Mouse (Mus musculus) CH12.LX (cell line): ENCODE measurements around the gene Hist1h4h. TPM values are rescaled to one million over a fixed set of nuclear protein-coding genes. Genes with fewer than 3 reads are reported as not detected.
A peak's percentile ranks its signal among the peaks of the same experiment; 100 is the strongest.

Source experiments
- DNase-seq: peaks from one replicate; pipeline ENCODE4 v3.0.0-alpha.2; 2013; ENCODE audit errors: extremely low read depth
- H3K27ac ChIP-seq: 2 replicates; pipeline ENCODE4 v1.5.1; 2012; ENCODE audit warnings: low read depth, mild to moderate bottlenecking, control low read depth, moderate library complexity; ENCODE audit not compliant: insufficient read depth
- H3K27me3 ChIP-seq: replicated peaks from 2 replicates; pipeline ENCODE3; 2012; ENCODE audit warnings: inconsistent platforms
- H3K36me3 ChIP-seq, 2 experiments: replicated peaks in 1 of 2; 2 replicates each; pipeline versions ENCODE3 to v1.6.1; 2012; ENCODE audit warnings: inconsistent platforms in 1 of 2, low read length in 1 of 2, mild to moderate bottlenecking in 1 of 2, mixed read lengths in 1 of 2, moderate library complexity in 1 of 2; ENCODE audit not compliant: control insufficient read depth in 1 of 2, insufficient read depth in 1 of 2
- H3K4me1 ChIP-seq, 2 experiments: 2 replicates each; pipeline ENCODE4 v1.6.1; 2012; ENCODE audit warnings: inconsistent platforms in 1 of 2, moderate library complexity in 1 of 2; ENCODE audit not compliant: insufficient read depth in 2 of 2, control insufficient read depth in 1 of 2
- H3K4me2 ChIP-seq: 2 replicates; pipeline ENCODE4 v1.6.1; 2012; ENCODE audit warnings: low read depth, mild to moderate bottlenecking, control low read depth; ENCODE audit not compliant: poor library complexity, insufficient read depth, severe bottlenecking
- H3K4me3 ChIP-seq, 3 experiments: fragments of 150-350 bp in 1 of 3; sonication (generic) in 1 of 3; replicated peaks in 1 of 3; 2 replicates each; pipeline versions ENCODE3 to v1.5.1; 2011 to 2012; ENCODE audit warnings: low read depth in 2 of 3, low read length in 2 of 3, mild to moderate bottlenecking in 2 of 3, moderate library complexity in 2 of 3, control low read depth in 1 of 3, improper control_type of control experiment in 1 of 3, inconsistent platforms in 1 of 3, mixed read lengths in 1 of 3; ENCODE audit not compliant: poor library complexity in 1 of 3
- H3K79me2 ChIP-seq: replicated peaks from 2 replicates; pipeline ENCODE4 v1.6.1; 2012; ENCODE audit warnings: mild to moderate bottlenecking, moderate library complexity; ENCODE audit not compliant: control insufficient read depth, poor library complexity, insufficient read depth, severe bottlenecking; ENCODE audit errors: extremely low read depth
- H3K9ac ChIP-seq: 2 replicates; pipeline ENCODE4 v1.6.1; 2012; ENCODE audit warnings: low read depth, mild to moderate bottlenecking, control low read depth, moderate library complexity; ENCODE audit not compliant: insufficient read depth
- H3K9me3 ChIP-seq: replicated peaks from 2 replicates; pipeline ENCODE3; 2012; ENCODE audit warnings: low read length, inconsistent platforms, mixed read lengths
- BHLHE40 ChIP-seq: IDR thresholded peaks from 2 replicates; pipeline ENCODE4 v1.6.1; 2011; ENCODE audit warnings: mild to moderate bottlenecking, low read depth, low read length, improper control_type of control experiment
- CHD1 ChIP-seq: IDR thresholded peaks from 2 replicates; pipeline ENCODE4 v1.6.1; 2012; ENCODE audit warnings: low read depth, low read length, improper control_type of control experiment, inconsistent platforms
- CHD2 ChIP-seq: IDR thresholded peaks from 2 replicates; pipeline ENCODE4 v1.6.1; 2011; ENCODE audit warnings: low read length, improper control_type of control experiment
- CTCF ChIP-seq, 2 experiments: IDR thresholded peaks in 1 of 2; conservative IDR thresholded peaks in 1 of 2; 2 replicates each; pipeline ENCODE4 v1.5.1; 2011 to 2012; ENCODE audit warnings: low read depth in 2 of 2, low read length in 2 of 2, improper control_type of control experiment in 1 of 2, inconsistent platforms in 1 of 2, mild to moderate bottlenecking in 1 of 2, moderate library complexity in 1 of 2
- E2F4 ChIP-seq: IDR thresholded peaks from 2 replicates; pipeline ENCODE4 v1.6.1; 2011; ENCODE audit warnings: low read depth, low read length, improper control_type of control experiment; ENCODE audit not compliant: insufficient replicate concordance
- ELF1 ChIP-seq: IDR thresholded peaks from 2 replicates; pipeline ENCODE4 v1.6.1; 2014; ENCODE audit warnings: low read depth, mild to moderate bottlenecking, inconsistent platforms, low read length, improper control_type of control experiment
- EP300 ChIP-seq: IDR thresholded peaks from 2 replicates; pipeline ENCODE4 v1.6.1; 2011; ENCODE audit warnings: low read length, improper control_type of control experiment
- ETS1 ChIP-seq: conservative IDR thresholded peaks from 2 replicates; pipeline ENCODE4 v1.6.1; 2012; ENCODE audit warnings: low read depth, mild to moderate bottlenecking, inconsistent platforms, low read length, improper control_type of control experiment, moderate library complexity
- GABPA ChIP-seq: IDR thresholded peaks from 2 replicates; pipeline ENCODE4 v1.6.1; 2012; ENCODE audit warnings: low read depth, low read length, improper control_type of control experiment, inconsistent platforms; ENCODE audit not compliant: insufficient replicate concordance
- HCFC1 ChIP-seq: IDR thresholded peaks from 2 replicates; pipeline ENCODE4 v1.6.1; 2012; ENCODE audit warnings: low read depth, mild to moderate bottlenecking, inconsistent platforms, low read length, improper control_type of control experiment
- IRF4 ChIP-seq: IDR thresholded peaks from 2 replicates; pipeline ENCODE4 v1.6.1; 2014; ENCODE audit warnings: low read depth, mild to moderate bottlenecking, inconsistent platforms, low read length, improper control_type of control experiment
- JUN ChIP-seq: IDR thresholded peaks from 2 replicates; pipeline ENCODE4 v1.6.1; 2011; ENCODE audit warnings: low read depth, mild to moderate bottlenecking, low read length, improper control_type of control experiment, moderate library complexity; ENCODE audit not compliant: insufficient read depth
- JUND ChIP-seq: conservative IDR thresholded peaks from 2 replicates; pipeline ENCODE4 v1.6.1; 2011; ENCODE audit warnings: low read depth, low read length, improper control_type of control experiment
- KAT2A ChIP-seq: IDR thresholded peaks from 2 replicates; pipeline ENCODE4 v1.6.1; 2012; ENCODE audit warnings: low read length, improper control_type of control experiment, inconsistent platforms; ENCODE audit not compliant: insufficient replicate concordance
- MAFK ChIP-seq: IDR thresholded peaks from 2 replicates; pipeline ENCODE4 v1.6.1; 2011; ENCODE audit warnings: low read length, improper control_type of control experiment; ENCODE audit not compliant: insufficient replicate concordance
- MAX ChIP-seq: IDR thresholded peaks from 2 replicates; pipeline ENCODE4 v1.6.1; 2011; ENCODE audit warnings: low read length, improper control_type of control experiment
- MAZ ChIP-seq: IDR thresholded peaks from 2 replicates; pipeline ENCODE4 v1.6.1; 2012; ENCODE audit warnings: low read depth, mild to moderate bottlenecking, inconsistent platforms, low read length, improper control_type of control experiment, moderate library complexity
- MEF2A ChIP-seq: IDR thresholded peaks from 2 replicates; pipeline ENCODE4 v1.6.1; 2014; ENCODE audit warnings: low read depth, mild to moderate bottlenecking, inconsistent platforms, low read length, improper control_type of control experiment, borderline replicate concordance
- MXI1 ChIP-seq: IDR thresholded peaks from 2 replicates; pipeline ENCODE4 v1.6.1; 2011; ENCODE audit warnings: mild to moderate bottlenecking, low read depth, low read length, improper control_type of control experiment
- MYC ChIP-seq: IDR thresholded peaks from 2 replicates; pipeline ENCODE4 v1.6.1; 2011; ENCODE audit warnings: low read depth, mild to moderate bottlenecking, improper control_type of control experiment, low read length
- NELFE ChIP-seq: IDR thresholded peaks from 2 replicates; pipeline ENCODE4 v1.6.1; 2011; ENCODE audit warnings: low read depth, low read length, improper control_type of control experiment
- NRF1 ChIP-seq: IDR thresholded peaks from 2 replicates; pipeline ENCODE4 v1.6.1; 2014; ENCODE audit warnings: low read depth, mild to moderate bottlenecking, inconsistent platforms, low read length, improper control_type of control experiment, moderate library complexity
- PAX5 ChIP-seq: IDR thresholded peaks from 2 replicates; pipeline ENCODE4 v1.6.1; 2012; ENCODE audit warnings: low read length, inconsistent platforms, mixed read lengths
- POLR2A ChIP-seq: IDR thresholded peaks from 2 replicates; pipeline ENCODE4 v1.6.1; 2011; ENCODE audit warnings: low read depth, mild to moderate bottlenecking, improper control_type of control experiment, low read length
- POLR2AphosphoS2 ChIP-seq: IDR thresholded peaks from 2 replicates; pipeline ENCODE4 v1.6.1; 2011; ENCODE audit warnings: low read depth, low read length, improper control_type of control experiment
- RAD21 ChIP-seq: IDR thresholded peaks from 2 replicates; pipeline ENCODE4 v1.6.1; 2011; ENCODE audit warnings: low read depth, mild to moderate bottlenecking, low read length, improper control_type of control experiment, moderate library complexity
- RCOR1 ChIP-seq: conservative IDR thresholded peaks from 2 replicates; pipeline ENCODE4 v1.6.1; 2012; ENCODE audit warnings: low read depth, mild to moderate bottlenecking, inconsistent platforms, low read length, improper control_type of control experiment
- SIN3A ChIP-seq: IDR thresholded peaks from 2 replicates; pipeline ENCODE4 v1.6.1; 2012; ENCODE audit warnings: low read length, improper control_type of control experiment, inconsistent platforms
- SMC3 ChIP-seq: IDR thresholded peaks from 2 replicates; pipeline ENCODE4 v1.6.1; 2011; ENCODE audit warnings: low read depth, low read length, improper control_type of control experiment
- TBP ChIP-seq: conservative IDR thresholded peaks from 2 replicates; pipeline ENCODE4 v1.6.1; 2011; ENCODE audit warnings: low read depth, low read length, improper control_type of control experiment
- TCF12 ChIP-seq: IDR thresholded peaks from 2 replicates; pipeline ENCODE4 v1.6.1; 2014; ENCODE audit warnings: low read depth, mild to moderate bottlenecking, inconsistent platforms, low read length, improper control_type of control experiment
- UBTF ChIP-seq: IDR thresholded peaks from 2 replicates; pipeline ENCODE4 v1.6.1; 2012; ENCODE audit warnings: low read depth, mild to moderate bottlenecking, inconsistent platforms, low read length, improper control_type of control experiment, moderate library complexity
- USF1 ChIP-seq: IDR thresholded peaks from 2 replicates; pipeline ENCODE4 v1.6.1; 2014; ENCODE audit warnings: low read depth, mild to moderate bottlenecking, inconsistent platforms, low read length, improper control_type of control experiment
- USF2 ChIP-seq: conservative IDR thresholded peaks from 2 replicates; pipeline ENCODE4 v1.6.1; 2011; ENCODE audit warnings: low read depth, low read length, improper control_type of control experiment
- ZC3H11A ChIP-seq: IDR thresholded peaks from 2 replicates; pipeline ENCODE4 v1.6.1; 2012; ENCODE audit warnings: low read depth, mild to moderate bottlenecking, inconsistent platforms, low read length, improper control_type of control experiment
- ZKSCAN1 ChIP-seq: IDR thresholded peaks from 2 replicates; pipeline ENCODE4 v1.6.1; 2012; ENCODE audit warnings: low read depth, inconsistent platforms, low read length, improper control_type of control experiment, borderline replicate concordance
- ZMIZ1 ChIP-seq: IDR thresholded peaks from 2 replicates; pipeline ENCODE4 v1.6.1; 2012; ENCODE audit warnings: low read depth, mild to moderate bottlenecking, inconsistent platforms, low read length, improper control_type of control experiment
- dilution Hi-C: fragments of 300-500 bp; cut with MboI; formaldehyde crosslinking; loops from 2 replicates; pipeline ENCODE4 v1.14.3; 2020; ENCODE audit warnings: low sequenced_read_pairs; ENCODE audit not compliant: extremely low pct_unique_long_range_greater_than_20kb, extremely low pct_ligation_motif_present
- in situ Hi-C: fragments of 300-500 bp; cut with MboI; formaldehyde crosslinking; loops from 3 replicates; pipeline ENCODE4 v1.14.3; 2019; ENCODE audit warnings: low sequenced_read_pairs, low pct_ligation_motif_present, low pct_unique_long_range_greater_than_20kb, mixed read lengths
- polyA plus RNA-seq: library from polyadenylated mRNA; unstranded; fragments of >175 nt; gene quantifications from 2 replicates; pipeline ENCODE4 v1.2.1, GENCODE M21; 2012; ENCODE audit warnings: low read depth; ENCODE audit not compliant: insufficient read length
- total RNA-seq, 2 experiments: library from RNA; depleted of rRNA; stranded (reverse); fragments of 300-350 nt in 1 of 2; fragments of >200 nt in 1 of 2; gene quantifications; 2 replicates each; pipeline ENCODE4 v1.2.3; 2012 to 2014

Hist1h4h gene
- total RNA-seq (2012; rRNA removed): 4,350 and 4,957 TPM in 2 replicates
- total RNA-seq (2014; rRNA removed): 14.0 and 19.4 TPM in 2 replicates
- polyA plus RNA-seq: 3.4 and 5.5 TPM in 2 replicates

DNA sequence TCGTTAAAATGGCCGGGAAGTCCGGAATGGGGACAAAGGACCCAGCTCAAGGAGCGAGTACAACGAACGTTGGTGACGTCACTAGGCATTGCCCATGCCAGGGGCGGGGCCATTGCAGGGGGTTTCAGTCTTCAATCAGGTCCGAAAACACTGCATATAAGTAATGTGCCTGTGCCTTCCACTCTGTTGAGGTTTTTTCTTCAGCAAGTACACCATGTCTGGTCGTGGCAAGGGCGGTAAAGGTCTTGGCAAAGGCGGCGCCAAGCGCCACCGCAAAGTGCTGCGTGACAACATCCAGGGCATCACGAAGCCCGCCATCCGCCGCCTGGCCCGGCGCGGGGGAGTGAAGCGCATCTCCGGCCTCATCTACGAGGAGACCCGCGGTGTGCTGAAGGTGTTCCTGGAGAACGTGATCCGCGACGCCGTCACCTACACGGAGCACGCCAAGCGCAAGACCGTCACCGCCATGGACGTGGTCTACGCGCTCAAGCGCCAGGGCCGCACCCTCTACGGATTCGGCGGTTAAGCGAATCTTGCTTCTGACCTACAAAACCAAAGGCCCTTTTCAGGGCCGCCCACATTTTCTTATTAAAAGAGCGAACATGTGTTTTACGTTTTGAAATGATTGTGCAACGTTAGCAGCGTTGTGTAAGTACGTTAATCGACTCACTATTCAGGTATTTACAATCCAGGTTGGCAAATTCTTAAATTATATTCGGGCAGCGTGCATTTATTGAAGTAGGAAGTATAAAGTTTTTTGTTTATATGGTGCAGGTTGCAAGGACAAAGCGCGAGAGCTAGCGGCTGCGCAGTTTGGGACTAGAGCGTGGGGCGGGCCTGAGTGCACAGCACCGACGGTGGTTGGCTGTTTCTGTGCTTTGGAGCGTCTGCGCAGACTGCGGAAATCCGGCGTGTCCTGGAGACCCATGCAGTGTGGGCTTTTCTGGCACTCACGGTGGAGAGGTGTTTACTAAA is at the start of gene Hist1h4h:
Gene Hist1h4h, plus strand, starts transcription at position 150 of the 975 bp plus-strand sequence.
- peak within 1 kb of the TSS; percentile 58 to 69 (median 67) for H3K4me3 ChIP-seq
- H3K9me3 ChIP-seq: no peaks in the 10 kb centered on the region
- dilution Hi-C loops: no loop called here
- peak within 1 kb of the TSS; percentile 74 for H3K27ac ChIP-seq
- no peaks in the 10 kb centered on the region for H3K79me2 ChIP-seq
- peak within 1 kb of the TSS; percentile 98 for H3K9ac ChIP-seq
- in situ Hi-C loops: no loop called here
- H3K4me2 ChIP-seq: peak within 1 kb of the TSS; percentile 87
- DNase-seq: peak; percentile 97
- peaks cover 7 to 28% of the 10 kb centered on the region in 2 experiments for H3K4me1 ChIP-seq
- no peaks in the 10 kb centered on the region for H3K27me3 ChIP-seq
- no peaks in the 10 kb centered on the region for H3K36me3 ChIP-seq
- TF ChIP-seq KAT2A (0 out of 2 replicates have a peak, but pooled peaks have one; percentile 66), NELFE (peak; percentile 100), HCFC1 (peak; percentile 84), USF1 (no peak), E2F4 (0 out of 2 replicates have a peak, but pooled peaks have one; percentile 71), NRF1 (peak; percentile 87), USF2 (peak; percentile 12; the same call in 1 of the 2 replicates), UBTF (no peak; the same call in 1 of the 2 replicates), MXI1 (peak; percentile 94), SIN3A (peak; percentile 95), CTCF (conservative IDR thresholded peaks at IDR 0.05 in 1 of 2, IDR thresholded peaks at IDR 0.05 in 1 of 2; ENCODE audit: low read depth in 2 of 2, low read length in 2 of 2) (no peak), TBP (peak; percentile 99), IRF4 (peak; percentile 18; the same call in 1 of the 2 replicates), ZC3H11A (no peak), ZMIZ1 (peak; percentile 100), EP300 (no peak), ZKSCAN1 (no peak), PAX5 (no peak), MAX (peak; percentile 90), MYC (peak; percentile 70), SMC3 (no peak; the same call in 1 of the 2 replicates), CHD2 (peak; percentile 89), ETS1 (peak; percentile 55), POLR2A (peak; percentile 97), MAZ (peak; percentile 76), RAD21 (no peak), GABPA (no peak; the same call in 1 of the 2 replicates), MEF2A (peak; percentile 60), RCOR1 (peak; percentile 97), CHD1 (peak; percentile 96), ELF1 (peak; percentile 94), BHLHE40 (peak; percentile 53), MAFK (0 out of 2 replicates have a peak, but pooled peaks have one; percentile 58), JUND (0 out of 2 replicates have a peak, but pooled peaks have one; percentile 20), TCF12 (peak; percentile 89), JUN (peak; percentile 60), POLR2AphosphoS2 (peak; percentile 100)
